Mouse (Mus musculus) ES-Bruce4 (cell line): Measurements from ENCODE around the gene Paqr6.

Experiments used
- CTCF ChIP-seq: IDR thresholded peaks from one replicate; pipeline ENCODE4 v1.8.1; 2011; ENCODE audit warnings: low read depth, low read length
- EP300 ChIP-seq: IDR thresholded peaks from 2 replicates; pipeline ENCODE4 v1.6.1; 2011; ENCODE audit warnings: low read depth, low read length; ENCODE audit not compliant: insufficient read depth

GRCm38 (mm10) chr3:88415668-88416067 is 51.3 kb downstream of the Paqr6 start:
- no peak for TF ChIP-seq CTCF
- no peak for TF ChIP-seq EP300
